Mouse (Mus musculus): ENCODE results near the gene Zfp64. TPM values are rescaled to one million over a fixed set of nuclear protein-coding genes. Genes with fewer than 3 reads are reported as not detected.

Zfp64 gene
- polyA plus RNA-seq, 1 experiment, result 21.3 TPM

- Histone ChIP-seq H3K27ac (ENCODE audit: insufficient read depth, low read length) (no peak overlapping the region), H3K36me3 (ENCODE audit: control insufficient read depth, insufficient read depth, low read length) (no peaks in the 10 kb centered on the region), H3K27me3 (ENCODE audit: control insufficient read depth, insufficient read depth, low read length) (no peaks in the 10 kb centered on the region), H3K4me1 (ENCODE audit: control insufficient read depth, insufficient read depth, insufficient read length) (no peaks in the 10 kb centered on the region), H3K4me3 (ENCODE audit: extremely low read depth, insufficient read depth, insufficient read length) (no peak overlapping the region)
- 90% methylated on average over 15 of the region's 15 CpGs for WGBS
- no peak for DNase-seq (ENCODE audit: low read depth in 1 of 2, low spot score in 2 of 2)
- TF ChIP-seq CTCF (IDR thresholded peaks at IDR 0.05; ENCODE audit: extremely low read depth, insufficient read depth, insufficient read length, insufficient replicate concordance), result no peak
These were observed 35.4 kb downstream of the Zfp64 start for GRCm38 (mm10) chr2:168920007-168920406.

- Histone ChIP-seq H3K27ac (ENCODE audit: insufficient read depth, low read length) (no peak overlapping the region), H3K4me3 (ENCODE audit: extremely low read depth, insufficient read depth, insufficient read length) (no peak overlapping the region), H3K36me3 (ENCODE audit: control insufficient read depth, insufficient read depth, low read length) (no peaks in the 10 kb centered on the region), H3K4me1 (ENCODE audit: control insufficient read depth, insufficient read depth, insufficient read length) (peaks cover 2% of the 10 kb centered on the region), H3K27me3 (ENCODE audit: control insufficient read depth, insufficient read depth, low read length) (peaks cover 14% of the 10 kb centered on the region)
- no peak for TF ChIP-seq CTCF (IDR thresholded peaks at IDR 0.05; ENCODE audit: extremely low read depth, insufficient read depth, insufficient read length, insufficient replicate concordance)
- TF ChIP-seq POLR2A (IDR thresholded peaks at IDR 0.05; ENCODE audit: low read depth, low read length), result no peak
- 5% methylated on average over 31 of the region's 31 CpGs for WGBS
- no peak for DNase-seq (ENCODE audit: low read depth in 1 of 2, low spot score in 2 of 2)
These were observed 42.3 kb downstream of the Zfp64 start for GRCm38 (mm10) chr2:168912901-168913721.

GRCm38 (mm10) chr2:168912051-168912891 lies 43.1 kb downstream of the Zfp64 start:
- WGBS, result 2% methylated on average over 70 of the region's 70 CpGs
- no peak for DNase-seq (ENCODE audit: low read depth in 1 of 2, low spot score in 2 of 2)
- Histone ChIP-seq H3K36me3 (ENCODE audit: control insufficient read depth, insufficient read depth, low read length) (no peaks in the 10 kb centered on the region), H3K4me3 (ENCODE audit: extremely low read depth, insufficient read depth, insufficient read length) (no peak overlapping the region), H3K4me1 (ENCODE audit: control insufficient read depth, insufficient read depth, insufficient read length) (peaks cover 2% of the 10 kb centered on the region), H3K27me3 (ENCODE audit: control insufficient read depth, insufficient read depth, low read length) (peaks cover 14% of the 10 kb centered on the region), H3K27ac (ENCODE audit: insufficient read depth, low read length) (no peak overlapping the region)
- no peak for TF ChIP-seq POLR2A (IDR thresholded peaks at IDR 0.05; ENCODE audit: low read depth, low read length)
- no peak for TF ChIP-seq CTCF (IDR thresholded peaks at IDR 0.05; ENCODE audit: extremely low read depth, insufficient read depth, insufficient read length, insufficient replicate concordance)

- no peak overlapping the region for H3K27ac ChIP-seq (ENCODE audit: insufficient read depth, low read length)
- H3K27me3 ChIP-seq (ENCODE audit: control insufficient read depth, insufficient read depth, low read length), result peaks cover 14% of the 10 kb centered on the region
- H3K4me3 ChIP-seq (ENCODE audit: extremely low read depth, insufficient read depth, insufficient read length), result no peak overlapping the region
- H3K4me1 ChIP-seq (ENCODE audit: control insufficient read depth, insufficient read depth, insufficient read length), result peaks cover 2% of the 10 kb centered on the region
- H3K36me3 ChIP-seq (ENCODE audit: control insufficient read depth, insufficient read depth, low read length), result no peaks in the 10 kb centered on the region
- DNase-seq (ENCODE audit: low read depth in 1 of 2, low spot score in 2 of 2), result no peak
- 15% methylated on average over 19 of the region's 19 CpGs for WGBS
- TF ChIP-seq CTCF (IDR thresholded peaks at IDR 0.05; ENCODE audit: extremely low read depth, insufficient read depth, insufficient read length, insufficient replicate concordance), result no peak
- TF ChIP-seq POLR2A (IDR thresholded peaks at IDR 0.05; ENCODE audit: low read depth, low read length), result no peak
These were observed 43.9 kb downstream of the Zfp64 start for GRCm38 (mm10) chr2:168911527-168911926.

GRCm38 (mm10) chr2:168906022-168906421 lies 49.4 kb downstream of the Zfp64 start:
- no peak for DNase-seq (ENCODE audit: low read depth in 1 of 2, low spot score in 2 of 2)
- no peaks in the 10 kb centered on the region for H3K27me3 ChIP-seq (ENCODE audit: control insufficient read depth, insufficient read depth, low read length)
- TF ChIP-seq POLR2A (IDR thresholded peaks at IDR 0.05; ENCODE audit: low read depth, low read length) (no peak), CTCF (IDR thresholded peaks at IDR 0.05; ENCODE audit: extremely low read depth, insufficient read depth, insufficient read length, insufficient replicate concordance) (no peak)
- no peaks in the 10 kb centered on the region for H3K4me1 ChIP-seq (ENCODE audit: control insufficient read depth, insufficient read depth, insufficient read length)
- no peak overlapping the region for H3K27ac ChIP-seq (ENCODE audit: insufficient read depth, low read length)
- WGBS, result 35% methylated on average over 11 of the region's 11 CpGs
- H3K4me3 ChIP-seq (ENCODE audit: extremely low read depth, insufficient read depth, insufficient read length), result no peak overlapping the region
- H3K36me3 ChIP-seq (ENCODE audit: control insufficient read depth, insufficient read depth, low read length), result no peaks in the 10 kb centered on the region

- H3K27me3 ChIP-seq (ENCODE audit: control insufficient read depth, insufficient read depth, low read length), result no peaks in the 10 kb centered on the region
- TF ChIP-seq POLR2A (IDR thresholded peaks at IDR 0.05; ENCODE audit: low read depth, low read length), result no peak
- TF ChIP-seq CTCF (IDR thresholded peaks at IDR 0.05; ENCODE audit: extremely low read depth, insufficient read depth, insufficient read length, insufficient replicate concordance), result no peak
- no peak overlapping the region for H3K27ac ChIP-seq (ENCODE audit: insufficient read depth, low read length)
- H3K4me3 ChIP-seq (ENCODE audit: extremely low read depth, insufficient read depth, insufficient read length), result no peak overlapping the region
- no peaks in the 10 kb centered on the region for H3K4me1 ChIP-seq (ENCODE audit: control insufficient read depth, insufficient read depth, insufficient read length)
- no peak for DNase-seq (ENCODE audit: low read depth in 1 of 2, low spot score in 2 of 2)
- H3K36me3 ChIP-seq (ENCODE audit: control insufficient read depth, insufficient read depth, low read length), result no peaks in the 10 kb centered on the region
- 87% methylated on average over 3 of the region's 3 CpGs for WGBS
These were observed 50.5 kb downstream of the Zfp64 start for GRCm38 (mm10) chr2:168904846-168905245.

Measured in spleen, adult 2 months (tissue).